Mouse (Mus musculus) limb, embryonic 14.5 days (tissue): Measurements from ENCODE around the gene Sla2. TPM values are rescaled to one million over a fixed set of nuclear protein-coding genes. Genes with fewer than 3 reads are reported as not detected.
"Not testable (repeated sequence)": the region's sequence is repeated elsewhere in the genome, so short reads cannot be mapped to it uniquely, and the experiment has no call there.

Experiments
- ATAC-seq: fragments of 200-750 bp; cut with Nextera tagmentation; 2 replicates; pipeline ENCODE4 v1.8.0; 2017; ENCODE audit warnings: low read depth, moderate number of reproducible peaks, moderate TSS enrichment; ENCODE audit not compliant: low FRiP score
- DNase-seq: peaks from one replicate; pipeline ENCODE4 v3.0.0-alpha.2; 2015; ENCODE audit warnings: low spot score
- H3K27ac ChIP-seq: fragments of 300-500 bp; sonication (generic); replicated peaks from 2 replicates; pipeline ENCODE4 v1.5.1; 2014; ENCODE audit warnings: low read depth, mild to moderate bottlenecking, low read length, moderate library complexity, mixed read lengths
- H3K27me3 ChIP-seq: fragments of 300-500 bp; sonication (generic); 2 replicates; pipeline ENCODE4 v1.6.1; 2014; ENCODE audit warnings: low read length, mixed read lengths; ENCODE audit not compliant: control insufficient read depth, insufficient read depth
- H3K36me3 ChIP-seq: fragments of 300-500 bp; sonication (generic); 2 replicates; pipeline ENCODE4 v1.6.1; 2014; ENCODE audit warnings: mild to moderate bottlenecking, low read length, moderate library complexity, mixed read lengths; ENCODE audit not compliant: control insufficient read depth, insufficient read depth
- H3K4me1 ChIP-seq: fragments of 300-500 bp; sonication (generic); 2 replicates; pipeline ENCODE4 v1.6.1; 2014; ENCODE audit warnings: antibody characterized with exemption, low read length, mixed read lengths; ENCODE audit not compliant: control insufficient read depth, insufficient read depth
- H3K4me2 ChIP-seq: fragments of 300-500 bp; sonication (generic); replicated peaks from 2 replicates; pipeline ENCODE4 v1.6.1; 2014; ENCODE audit warnings: low read depth, mild to moderate bottlenecking, low read length, moderate library complexity; ENCODE audit not compliant: severe bottlenecking
- H3K4me3 ChIP-seq: fragments of 300-500 bp; sonication (generic); replicated peaks from 2 replicates; pipeline ENCODE4 v1.5.1; 2014; ENCODE audit warnings: low read length
- H3K9ac ChIP-seq: fragments of 300-500 bp; sonication (generic); 2 replicates; pipeline ENCODE4 v1.6.1; 2014; ENCODE audit warnings: mild to moderate bottlenecking, low read depth, low read length, moderate library complexity; ENCODE audit not compliant: severe bottlenecking
- H3K9me3 ChIP-seq: fragments of 300-500 bp; sonication (generic); 2 replicates; pipeline ENCODE4 v1.6.1; 2016; ENCODE audit warnings: low read length; ENCODE audit not compliant: control insufficient read depth
- POLR2A ChIP-seq: fragments of 200-500 bp; IDR thresholded peaks from 2 replicates; pipeline ENCODE4 v1.8.0; 2012; ENCODE audit warnings: inconsistent platforms, mild to moderate bottlenecking, moderate library complexity, borderline replicate concordance; ENCODE audit not compliant: insufficient read depth, insufficient read length; ENCODE audit errors: extremely low read depth
- WGBS: fragments of 180-500 bp; shearing (Covaris S2); extraction: QIAGEN DNeasy Blood & Tissue Kit; methylation state at CpG from one replicate; pipeline ENCODE4 v1.1.7; 2014; 5-methylcytosine and 5-hydroxymethylcytosine counted together
- polyA plus RNA-seq, 2 experiments: library from polyadenylated mRNA; depleted of rRNA in 1 of 2; stranded (reverse) in 1 of 2; unstranded in 1 of 2; fragments of >200 nt; fragmentation: Nextera tagmentation in 1 of 2; extraction: Ambion mirVana in 1 of 2; gene quantifications; 2 replicates each; pipeline versions ENCODE4 v1.2.1 to v1.2.3; 2012 to 2014

Gene Sla2
- polyA plus RNA-seq, 2 experiments, result 0.15 to 0.26 TPM

DNA sequence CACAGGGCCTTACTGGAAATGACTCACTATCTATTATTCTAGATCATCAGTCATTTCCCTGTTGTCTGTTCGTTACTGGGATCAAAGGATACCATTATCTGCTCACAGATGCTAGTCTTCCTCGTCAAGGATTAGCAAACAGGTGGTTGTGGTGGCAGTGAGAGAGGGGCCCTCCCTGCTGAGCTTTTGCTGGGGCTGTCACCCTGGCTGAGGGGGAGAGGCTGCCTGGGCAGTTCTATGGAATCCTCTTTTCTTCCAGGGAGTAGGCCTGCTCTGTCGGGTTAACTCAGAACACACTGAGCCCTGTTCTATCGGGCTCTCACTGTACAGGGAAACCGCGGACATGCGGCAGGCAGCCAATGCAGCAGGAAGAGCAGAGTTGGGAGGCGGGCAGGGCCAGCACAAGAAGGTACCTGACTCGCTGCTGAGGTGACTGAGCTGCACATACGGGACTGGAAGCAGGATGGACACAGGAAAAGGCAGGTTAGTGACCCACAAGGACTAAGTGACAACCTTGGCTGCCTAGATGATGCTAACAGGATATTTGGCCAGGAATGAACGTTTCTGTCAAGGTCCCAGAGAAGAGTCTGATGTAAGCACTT lies 42.6 kb upstream of the Sla2 start:
- Histone ChIP-seq H3K4me3 (no peak overlapping the region), H3K36me3 (peaks cover 34% of the 10 kb centered on the region; the same call in 1 of the 2 replicates), H3K9ac (no peak overlapping the region), H3K4me1 (no peaks in the 10 kb centered on the region), H3K27me3 (no peaks in the 10 kb centered on the region), H3K27ac (no peak overlapping the region), H3K9me3 (no peaks in the 10 kb centered on the region), H3K4me2 (no peak overlapping the region)
- DNase-seq, result no peak
- ATAC-seq, result no peak
- TF ChIP-seq POLR2A, result no peak
- WGBS, result 70% methylated on average over 11 of the region's 11 CpGs

DNA sequence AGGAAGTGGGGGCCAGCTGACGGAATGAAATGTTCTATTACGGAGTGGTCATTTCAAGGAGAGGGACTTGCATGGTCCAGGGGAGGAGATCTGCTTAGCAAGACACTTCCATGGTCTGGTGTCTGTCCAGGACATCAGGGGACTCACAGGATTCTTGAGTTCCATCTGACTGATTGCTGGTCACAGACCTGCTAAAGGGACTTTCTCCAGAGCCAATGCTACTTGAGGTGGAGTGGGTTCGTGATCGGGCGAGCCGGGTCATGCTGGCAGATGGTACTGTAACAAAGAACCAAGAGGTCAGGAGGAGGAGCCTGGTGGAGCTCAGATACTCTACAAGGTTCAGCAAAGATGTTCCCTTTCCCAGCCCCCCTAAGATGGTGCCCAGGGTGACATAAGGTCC lies 41.6 kb upstream of the Sla2 start:
- Histone ChIP-seq H3K9ac (no peak overlapping the region), H3K4me3 (no peak overlapping the region), H3K27ac (no peak overlapping the region), H3K4me1 (no peaks in the 10 kb centered on the region), H3K27me3 (no peaks in the 10 kb centered on the region), H3K4me2 (no peak overlapping the region), H3K9me3 (no peaks in the 10 kb centered on the region), H3K36me3 (peaks cover 30% of the 10 kb centered on the region; the same call in 1 of the 2 replicates)
- TF ChIP-seq POLR2A, result no peak
- no peak for ATAC-seq
- WGBS, result 94% methylated on average over 6 of the region's 6 CpGs
- DNase-seq, result no peak

DNA sequence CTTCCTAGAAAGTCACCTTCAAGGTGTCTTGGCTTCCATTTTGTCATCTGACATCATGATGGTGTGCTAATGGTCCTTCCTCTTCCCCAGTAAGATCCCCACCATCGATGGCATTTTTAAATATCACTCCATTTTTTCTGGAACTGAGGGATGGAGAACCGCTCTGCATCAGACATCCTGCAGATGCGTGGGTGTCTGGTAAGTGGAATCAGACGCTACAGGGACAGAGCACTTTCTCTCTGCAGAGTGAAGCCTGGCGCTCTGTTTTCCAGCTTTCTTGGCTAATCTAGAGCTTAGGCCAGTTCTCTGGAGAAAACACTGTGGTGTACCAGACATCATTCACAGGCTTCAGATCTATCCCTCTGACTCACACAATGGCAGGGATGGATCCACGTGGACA lies 40.7 kb upstream of the Sla2 start:
- no peak for ATAC-seq
- Histone ChIP-seq H3K4me2 (no peak overlapping the region), H3K9ac (no peak overlapping the region), H3K4me3 (no peak overlapping the region), H3K36me3 (peaks cover 26% of the 10 kb centered on the region; the same call in 1 of the 2 replicates), H3K4me1 (no peaks in the 10 kb centered on the region), H3K27ac (no peak overlapping the region), H3K27me3 (no peaks in the 10 kb centered on the region), H3K9me3 (no peaks in the 10 kb centered on the region)
- TF ChIP-seq POLR2A, result no peak
- WGBS, result 86% methylated on average over 6 of the region's 6 CpGs
- no peak for DNase-seq

DNA sequence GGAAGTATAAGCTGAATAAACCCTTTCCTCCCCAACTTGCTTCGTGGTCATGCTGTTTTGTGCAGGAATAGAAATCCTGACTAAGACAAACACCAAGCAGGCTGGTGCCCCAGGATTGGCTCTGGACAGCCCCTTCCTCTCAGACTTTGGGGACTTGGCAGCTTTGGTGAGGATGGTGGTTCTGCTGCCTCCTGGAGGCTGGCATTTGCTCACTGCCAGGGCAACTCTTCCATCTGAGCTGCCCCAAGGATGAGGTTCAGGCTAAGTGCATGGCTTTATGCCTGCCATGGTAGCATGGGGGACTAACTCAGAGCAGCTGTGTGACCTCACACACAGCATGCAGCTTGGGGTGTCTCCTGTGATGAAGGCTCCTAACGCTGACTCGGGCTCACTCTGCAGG lies 38.6 kb upstream of the Sla2 start:
- ATAC-seq, H3K27ac ChIP-seq, H3K4me2 ChIP-seq, H3K4me3 ChIP-seq, H3K4me1 ChIP-seq, DNase-seq, H3K9ac ChIP-seq, H3K27me3 ChIP-seq, H3K9me3 ChIP-seq: not testable (repeated sequence)
- peaks cover 19% of the 10 kb centered on the region; the same call in 1 of the 2 replicates for H3K36me3 ChIP-seq
- WGBS, result 83% methylated on average over 3 of the region's 3 CpGs

DNA sequence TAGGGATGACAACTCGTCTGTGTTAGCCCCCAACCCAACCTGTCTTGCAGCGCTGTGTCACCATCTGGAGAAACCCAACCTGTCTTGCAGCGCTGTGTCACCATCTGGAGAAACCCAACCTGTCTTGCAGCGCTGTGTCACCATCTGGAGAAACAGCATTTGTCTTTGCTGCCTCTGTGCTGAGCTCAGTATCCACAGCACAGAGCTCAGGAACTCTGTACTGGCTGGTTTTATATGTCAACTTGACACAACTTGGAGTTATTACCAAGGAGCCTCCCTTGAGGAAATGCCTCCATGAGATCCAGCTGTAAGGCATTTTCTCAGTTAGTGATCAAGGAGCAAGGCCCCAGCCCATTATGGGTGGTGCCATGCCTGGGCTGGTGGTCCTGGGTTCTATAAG lies 38.1 kb upstream of the Sla2 start:
- not testable (repeated sequence) for H3K4me3 ChIP-seq, H3K9ac ChIP-seq, H3K4me1 ChIP-seq, H3K27ac ChIP-seq, H3K9me3 ChIP-seq, DNase-seq, ATAC-seq, H3K4me2 ChIP-seq, H3K27me3 ChIP-seq
- 84% methylated on average over 4 of the region's 4 CpGs for WGBS
- H3K36me3 ChIP-seq, result peaks cover 18% of the 10 kb centered on the region; the same call in 1 of the 2 replicates
